Mouse (Mus musculus): ENCODE measurements around the gene 0610030E20Rik.

The 0610030E20Rik gene

DNA sequence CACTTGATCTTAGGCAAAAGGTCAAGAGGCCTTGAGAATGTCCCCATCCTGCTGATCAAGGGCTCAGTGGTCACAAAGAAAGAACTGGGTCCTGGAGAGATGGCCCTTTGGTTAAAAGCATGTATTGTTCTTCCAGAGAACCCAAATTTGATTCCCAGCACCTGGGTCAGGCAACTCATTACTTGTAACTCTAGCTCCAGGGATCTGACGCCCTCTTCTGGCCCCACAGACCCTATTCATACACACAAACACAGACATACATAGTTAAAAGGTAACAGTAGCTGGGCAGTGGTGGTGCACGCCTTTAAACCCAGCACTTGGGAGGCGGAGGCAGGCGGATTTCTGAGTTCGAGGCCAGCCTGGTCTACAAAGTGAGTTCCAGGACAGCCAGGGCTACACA, 45.2 kb downstream of the 0610030E20Rik start:
- no peak for DNase-seq (ENCODE audit: low spot score)

GRCm38 (mm10) chr6:72396837-72397251, 49.7 kb downstream of the 0610030E20Rik start:
- no peak for DNase-seq (ENCODE audit: low spot score)

DNA sequence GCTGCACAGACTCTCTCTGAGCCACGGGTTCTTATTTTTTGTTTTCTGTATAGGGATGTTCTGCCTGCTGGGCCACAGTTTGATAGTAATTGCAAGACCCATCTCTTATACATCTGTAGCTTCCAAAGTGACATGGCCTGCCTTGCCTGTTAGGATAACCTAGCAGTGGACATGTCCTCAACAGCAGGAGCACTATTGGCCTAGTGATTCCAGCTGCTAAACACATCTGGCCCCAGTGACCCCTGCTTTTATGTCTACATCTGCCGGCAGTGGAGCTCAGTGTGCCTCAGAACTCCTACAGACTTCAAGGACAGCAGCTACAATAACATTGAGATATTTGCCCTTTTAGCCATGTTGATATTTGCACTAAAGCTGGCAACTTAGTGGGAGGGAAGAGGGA, 52.9 kb downstream of the 0610030E20Rik start:
- no peak for DNase-seq (ENCODE audit: low spot score)

- DNase-seq (ENCODE audit: low spot score), result no peak
Measured at GRCm38 (mm10) chr6:72401875-72402274, 54.8 kb downstream of the 0610030E20Rik start.
